In genomic region chr2:94919361-94919760, GRCm38 (mm10) we compare ENCODE assay signal across 20 mouse cellular contexts.
DNase-seq lines count a peak whose midpoint lies in the region; ATAC-seq and TF ChIP-seq lines count a peak whose summit lies in the region.
"Had no signal": no experiment of that assay in that cellular context is flagged by ENCODE, and none has a peak within 500 bp of the region (broad histone marks: within the 10 kb centered on the region; RNA-seq: fewer than 3 reads in every experiment).

No protein-coding gene starts in this region.

- H3K4me3 ChIP-seq in layer of hippocampus, adult 2 months: no peak overlapping the region
- H3K4me3 ChIP-seq: heart, embryonic 12.5 days had no signal

- DNase-seq in kidney, adult 9 months: peak; percentile 10
- no peak for DNase-seq in kidney, adult 8-10 months
- DNase-seq in 3T3-L1 (ENCODE audit: low read depth, low spot score): peak; percentile 1
- peak; percentile 57 for DNase-seq in embryo, embryonic 11 days
- peak; percentile 34 to 45 for DNase-seq in kidney, postnatal 4 days
- no peak for DNase-seq in heart, postnatal 25 days (ENCODE audit: low spot score)
- no peak for DNase-seq in layer of hippocampus, adult 2 months (ENCODE audit: low spot score in 2 of 2)
- DNase-seq: adrenal gland, postnatal 25 days; B cell, adult 2 months; cerebellum, adult 18-20 months; cerebellum, postnatal 25 days; forebrain, postnatal 0 days; heart, adult 11 months; heart, postnatal 14 days; right cerebral cortex, postnatal 14 days; spleen, adult 18-20 months; thymus, postnatal 25 days had no signal

- ATAC-seq in inflammation-experienced regulatory T-cells, adult 6 months: no peak
- ATAC-seq: forebrain, postnatal 0 days; lung, postnatal 0 days had no signal

- TF ChIP-seq CTCF in layer of hippocampus, adult 2 months (conservative IDR thresholded peaks at IDR 0.05): no peak

- H3K27ac ChIP-seq in layer of hippocampus, adult 2 months: no peak overlapping the region

- intact Hi-C loops in heart, postnatal 25 days (cut with DNase I): no loop called here

Comparison
In these comparisons a context has a peak if more than half of its experiments do, and no peak if none do; other contexts are left out.
1. DNase-seq: peak in kidney, adult 9 months (single experiment), 3T3-L1 (single experiment), embryo, embryonic 11 days (single experiment) and kidney, postnatal 4 days (2 of 2); none in kidney, adult 8-10 months (0 of 2), heart, postnatal 25 days (single experiment) and layer of hippocampus, adult 2 months (0 of 2).